Mouse (Mus musculus): Measurements from ENCODE around the gene Clec2g.
"Not testable (repeated sequence)": the region's sequence is repeated elsewhere in the genome, so short reads cannot be mapped to it uniquely, and the experiment has no call there.

Gene Clec2g

DNA sequence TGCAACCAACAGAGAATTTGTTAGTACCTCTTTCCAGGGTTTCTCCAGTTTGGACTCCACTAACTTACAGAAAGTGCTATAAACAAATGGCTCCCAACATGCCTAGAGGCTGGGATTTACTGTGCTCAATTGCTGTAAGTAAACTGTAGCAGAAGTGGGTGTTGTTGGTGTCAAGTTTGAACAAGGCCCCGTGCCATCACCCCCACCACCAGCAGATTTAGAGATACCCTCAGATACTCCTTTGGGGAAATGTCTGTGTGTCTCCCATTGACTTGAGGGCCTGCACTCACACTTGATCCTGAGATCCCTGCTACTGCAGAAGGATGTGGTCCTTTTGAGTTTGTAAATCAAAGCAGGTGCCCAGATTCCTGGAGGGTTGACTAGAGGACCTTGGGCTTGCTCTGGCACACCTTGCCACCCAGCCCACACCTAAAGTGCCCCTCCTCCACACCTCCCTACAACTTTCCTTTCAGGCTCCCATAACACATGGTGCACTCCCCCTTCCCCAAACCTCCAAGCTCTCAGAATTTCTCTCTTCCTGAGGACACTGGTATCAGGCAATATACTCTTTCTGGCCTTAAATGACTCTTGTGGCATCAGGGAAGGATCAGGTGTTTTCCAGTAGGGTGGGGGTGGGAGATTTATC lies 37.3 kb downstream of the Clec2g start:
- DNase-seq (ENCODE audit: low read depth, low spot score), result no peak

DNA sequence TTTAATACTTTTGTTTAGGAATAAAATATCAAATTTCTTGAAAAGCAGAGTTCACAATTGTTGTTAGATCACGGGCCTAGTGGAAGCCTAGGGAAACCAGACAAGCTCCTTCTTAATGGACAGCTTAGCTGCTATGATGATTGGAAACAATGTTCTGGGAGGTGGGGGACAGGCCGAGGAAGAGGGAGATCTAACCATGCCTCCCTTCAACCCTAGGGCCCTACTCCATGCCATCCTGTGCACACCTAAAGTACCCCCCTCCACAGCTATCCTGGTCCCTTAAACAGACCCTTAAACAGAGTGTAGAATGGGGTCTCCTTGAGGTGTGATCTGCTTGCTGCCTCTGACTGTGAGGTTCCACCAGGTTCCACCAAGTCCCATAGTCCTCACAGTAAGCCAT lies 38.0 kb downstream of the Clec2g start:
- DNase-seq (ENCODE audit: low read depth, low spot score), result no peak

DNA sequence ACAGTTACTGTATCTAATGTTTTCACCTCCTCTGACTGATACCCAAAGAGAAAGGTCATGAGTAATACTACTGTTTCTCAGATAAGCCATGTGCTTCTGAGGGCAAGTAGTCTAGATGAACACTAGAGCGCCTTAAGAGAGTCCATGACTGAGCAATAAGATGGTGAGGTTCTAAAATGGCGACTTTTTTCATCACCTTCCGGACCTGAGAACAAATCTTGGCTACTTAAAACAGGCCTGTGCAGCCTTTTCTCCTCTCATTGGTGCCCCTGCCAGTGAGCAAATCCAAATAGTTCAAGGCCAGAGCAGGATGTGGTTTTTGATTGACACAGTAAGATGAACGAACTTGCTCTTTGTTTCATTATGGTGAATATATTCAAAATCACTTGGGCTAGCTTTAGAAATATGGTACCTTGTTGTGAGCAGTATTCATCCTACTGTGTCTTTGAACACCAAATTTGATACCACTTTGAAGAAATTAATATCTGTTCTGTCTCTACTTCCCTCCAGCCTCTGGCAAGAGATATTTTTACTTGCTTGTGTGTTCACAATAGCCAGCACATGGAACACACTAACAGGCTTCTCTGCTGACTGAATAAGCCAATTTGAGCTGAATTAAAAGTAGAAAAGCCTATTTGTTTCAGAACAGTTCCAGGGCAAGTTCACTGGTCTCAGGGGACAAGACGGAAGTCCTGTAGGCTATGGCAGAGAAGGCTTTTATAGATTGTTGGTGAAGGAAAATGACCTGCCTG lies 38.7 kb downstream of the Clec2g start:
- no peak for DNase-seq (ENCODE audit: low read depth, low spot score)

DNA sequence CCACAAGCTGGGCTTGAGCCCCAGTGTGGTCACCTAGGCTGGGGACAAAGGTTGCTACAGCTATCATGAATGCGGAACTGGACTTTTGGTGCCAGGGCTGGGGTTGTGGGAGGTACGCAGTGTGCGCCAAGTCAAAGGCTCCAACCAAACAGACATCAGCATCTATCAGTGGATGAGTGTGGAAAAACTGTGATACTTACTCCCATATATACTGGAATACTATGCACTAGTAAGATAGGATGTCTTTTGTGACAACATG lies 39.2 kb downstream of the Clec2g start:
- no peak for DNase-seq (ENCODE audit: low read depth, low spot score)

DNA sequence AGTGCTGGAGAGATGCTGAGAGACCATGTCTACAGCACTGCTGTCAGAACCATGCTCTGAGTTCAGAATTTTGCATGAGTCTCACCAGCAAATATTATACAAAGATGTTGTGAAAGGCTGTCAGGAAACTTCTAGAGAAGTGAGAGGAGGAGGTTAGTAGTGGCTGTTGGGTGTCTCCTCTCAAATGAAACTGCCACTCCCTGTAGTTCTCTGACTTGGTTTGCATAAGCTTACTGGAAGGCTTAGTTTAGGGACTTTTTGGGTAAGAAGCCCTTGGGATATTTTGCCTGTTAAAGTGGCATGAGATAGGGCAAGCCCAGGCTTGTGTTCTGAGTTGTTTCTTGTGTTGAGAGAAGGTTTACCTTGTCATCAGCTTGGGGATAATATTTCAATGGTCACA lies 40.7 kb downstream of the Clec2g start:
- not testable (repeated sequence) for DNase-seq (ENCODE audit: low read depth, low spot score)

DNA sequence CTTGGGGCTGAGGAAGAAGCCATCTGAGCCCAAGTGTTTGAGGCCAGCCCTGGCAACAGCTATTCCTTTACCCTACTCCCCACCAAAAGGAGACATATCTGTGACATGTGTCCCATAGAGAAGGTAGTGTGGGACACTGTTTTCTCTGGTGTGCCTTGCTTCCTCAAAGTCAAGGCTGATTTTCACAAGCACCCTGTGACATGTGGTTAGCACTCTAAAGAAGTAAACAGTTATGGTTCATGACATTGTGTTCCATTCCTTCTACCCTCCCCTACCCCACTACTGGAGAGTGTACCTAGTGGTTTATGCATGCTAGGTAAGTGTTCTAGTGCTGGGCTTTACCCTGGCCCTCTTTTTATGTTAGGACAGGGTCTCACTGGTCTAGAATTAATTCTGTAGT lies 42.0 kb downstream of the Clec2g start:
- DNase-seq (ENCODE audit: low read depth, low spot score), result no peak

DNA sequence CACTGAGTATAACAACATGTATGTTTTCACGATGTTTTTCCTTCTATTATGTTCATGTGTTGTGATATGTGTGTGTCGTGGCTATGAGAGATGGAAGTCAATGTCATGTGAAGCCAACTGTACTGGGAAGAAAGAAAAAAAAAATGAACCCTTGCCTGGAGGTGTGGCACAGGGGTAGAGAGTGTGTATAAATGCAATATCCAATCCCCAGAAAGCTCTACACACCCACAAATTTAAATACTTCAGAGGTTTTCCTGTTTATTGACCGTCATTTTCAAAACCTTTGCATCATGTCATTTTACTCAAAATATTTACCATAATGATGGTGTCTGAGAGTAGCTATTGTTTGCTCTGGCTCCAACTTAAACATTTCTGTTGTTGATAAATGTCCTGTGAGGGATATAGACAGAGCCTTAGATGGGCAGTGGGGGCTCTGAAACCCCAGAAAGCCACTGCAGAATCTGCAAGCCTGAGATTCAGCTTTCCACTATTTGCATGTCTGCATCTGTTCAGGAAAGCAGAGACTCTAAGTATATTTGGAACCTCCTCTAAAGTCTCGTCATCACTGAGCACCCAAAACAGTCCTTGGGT lies 47.9 kb downstream of the Clec2g start:
- not testable (repeated sequence) for DNase-seq (ENCODE audit: low read depth, low spot score)

DNA sequence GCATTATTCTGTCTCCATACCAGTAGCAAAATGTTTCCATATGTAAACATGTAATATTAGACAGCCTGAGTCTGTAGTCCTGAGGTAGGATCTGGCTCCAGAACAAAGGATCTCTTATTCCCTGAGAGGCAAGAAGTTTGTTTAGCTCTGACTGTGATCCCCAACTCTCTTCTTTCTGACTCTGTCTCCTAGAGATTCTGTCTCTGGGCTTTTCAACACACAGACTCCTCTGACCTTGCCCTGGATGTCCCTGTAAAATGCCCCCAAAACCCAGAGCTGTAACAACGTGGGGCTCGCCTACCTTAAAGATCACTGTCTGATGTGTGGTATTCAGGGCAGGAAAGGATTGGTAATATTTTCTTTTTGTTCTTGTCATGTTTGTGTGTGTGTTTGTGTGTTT lies 58.2 kb downstream of the Clec2g start:
- no peak for DNase-seq (ENCODE audit: low read depth, low spot score)

DNA sequence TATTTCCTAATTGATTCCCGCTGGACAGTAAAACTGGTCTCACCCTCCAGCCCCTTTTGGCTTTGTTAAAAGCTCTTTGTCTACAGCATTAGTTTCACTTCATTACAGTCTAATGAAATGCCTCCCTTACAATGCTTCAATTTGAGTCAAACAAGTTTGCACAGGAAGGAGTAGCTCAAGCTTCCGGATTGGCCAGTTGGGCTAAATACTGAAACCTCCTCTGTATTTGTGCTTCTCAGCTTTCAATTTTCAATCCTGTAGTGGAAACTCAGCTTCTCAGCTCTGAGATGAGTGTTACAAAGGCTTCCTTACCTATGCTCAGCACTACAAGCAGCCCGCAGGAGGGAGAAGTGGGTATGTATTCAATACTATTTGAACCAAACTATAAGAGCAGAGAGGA lies 58.6 kb downstream of the Clec2g start:
- no peak for DNase-seq (ENCODE audit: low read depth, low spot score)

DNA sequence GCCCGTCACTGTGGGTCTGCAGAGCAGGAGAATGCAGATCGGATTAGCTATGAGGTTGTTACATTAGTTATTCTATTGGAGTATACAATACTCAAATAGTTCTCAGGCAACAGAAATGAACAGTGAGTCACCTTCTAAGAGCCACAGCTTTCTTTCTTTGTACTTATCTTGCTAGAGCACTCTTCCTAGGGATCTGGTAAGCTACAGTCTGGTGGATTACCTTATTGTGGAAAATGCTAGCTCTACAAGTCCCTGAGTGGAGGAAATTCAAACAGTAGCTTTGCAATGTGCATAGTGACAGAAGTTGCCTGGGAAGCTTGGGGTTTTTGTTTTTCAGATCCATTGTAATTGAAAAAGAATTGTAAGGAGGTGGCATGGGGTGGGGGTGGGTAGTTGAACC lies 59.0 kb downstream of the Clec2g start:
- no peak for DNase-seq (ENCODE audit: low read depth, low spot score)

DNA sequence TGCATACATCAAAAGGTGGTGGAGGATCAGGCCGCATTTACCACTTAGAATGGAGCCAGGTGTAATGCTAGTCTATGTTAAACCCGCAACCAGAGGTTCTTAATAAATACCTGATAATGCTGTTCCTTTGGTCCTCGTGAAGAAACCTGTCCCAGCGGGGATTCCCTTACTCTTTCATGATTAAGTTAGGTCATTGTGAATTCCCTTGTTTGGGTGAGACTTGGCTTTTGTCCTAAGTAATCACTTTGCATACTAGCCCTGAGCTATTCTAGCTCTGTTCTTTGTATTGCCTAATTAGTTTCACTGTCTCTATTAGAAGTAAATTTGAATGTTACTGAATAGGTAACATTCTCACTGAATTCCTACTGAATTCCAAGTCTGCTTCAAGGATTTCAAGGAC lies 60.2 kb downstream of the Clec2g start:
- no peak for DNase-seq (ENCODE audit: low read depth, low spot score)

DNA sequence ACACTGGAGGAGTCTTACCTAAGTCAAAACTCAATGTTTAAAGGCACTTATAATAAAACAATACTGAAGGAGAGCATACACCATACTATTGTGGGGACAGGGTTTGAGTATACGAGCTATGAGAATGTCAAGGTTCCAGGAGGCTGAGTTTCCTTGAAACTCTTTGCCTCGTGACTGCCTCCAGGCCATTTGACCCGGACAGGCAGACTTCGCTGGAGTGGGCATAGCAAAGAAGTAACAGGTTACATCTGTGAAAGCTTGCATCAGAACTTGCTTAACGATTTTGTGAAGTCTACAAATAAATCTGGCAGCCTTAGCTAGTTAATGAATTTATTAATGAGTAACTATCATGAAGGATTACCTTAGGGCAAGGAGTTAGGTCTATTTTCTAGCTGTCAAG lies 60.6 kb downstream of the Clec2g start:
- no peak for DNase-seq (ENCODE audit: low read depth, low spot score)

DNA sequence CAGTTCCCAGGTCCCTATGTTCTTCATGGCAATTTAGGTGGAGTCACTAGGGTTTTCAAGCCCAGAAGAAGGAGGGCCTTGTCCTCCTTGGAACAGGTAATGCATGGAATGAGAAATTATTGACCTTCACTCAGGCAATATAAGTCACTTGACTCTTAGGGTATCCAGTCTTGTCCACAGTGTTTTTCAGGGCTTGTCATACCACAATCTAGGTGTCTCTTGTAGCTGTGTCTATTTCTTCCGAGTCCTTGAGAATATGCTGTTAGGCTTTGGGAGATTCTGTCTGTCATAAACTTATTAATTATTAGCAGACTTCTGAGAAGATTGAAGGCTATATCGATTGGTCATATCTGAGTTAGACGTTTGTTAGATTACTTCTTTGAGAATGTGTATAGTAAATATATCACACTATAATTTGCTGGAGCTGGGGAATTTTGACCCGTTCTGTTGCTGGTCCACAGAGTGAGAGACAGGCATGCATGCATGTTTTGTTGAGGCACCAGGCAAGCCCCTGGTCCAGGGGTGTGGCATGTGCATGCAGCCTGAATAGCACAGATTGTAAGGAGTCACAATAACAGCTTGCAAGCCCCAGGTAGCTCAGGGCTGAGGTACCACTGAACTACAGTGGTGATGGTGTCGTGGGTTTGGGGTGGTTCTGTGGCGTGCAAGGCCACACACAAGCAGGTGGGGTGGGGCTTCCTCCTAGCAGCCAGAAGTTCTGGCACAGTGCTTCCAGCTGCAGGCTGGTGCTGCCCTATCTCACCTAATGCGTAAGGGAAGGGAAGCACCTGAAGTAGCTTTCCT lies 61.3 kb downstream of the Clec2g start:
- no peak for DNase-seq (ENCODE audit: low read depth, low spot score)

DNA sequence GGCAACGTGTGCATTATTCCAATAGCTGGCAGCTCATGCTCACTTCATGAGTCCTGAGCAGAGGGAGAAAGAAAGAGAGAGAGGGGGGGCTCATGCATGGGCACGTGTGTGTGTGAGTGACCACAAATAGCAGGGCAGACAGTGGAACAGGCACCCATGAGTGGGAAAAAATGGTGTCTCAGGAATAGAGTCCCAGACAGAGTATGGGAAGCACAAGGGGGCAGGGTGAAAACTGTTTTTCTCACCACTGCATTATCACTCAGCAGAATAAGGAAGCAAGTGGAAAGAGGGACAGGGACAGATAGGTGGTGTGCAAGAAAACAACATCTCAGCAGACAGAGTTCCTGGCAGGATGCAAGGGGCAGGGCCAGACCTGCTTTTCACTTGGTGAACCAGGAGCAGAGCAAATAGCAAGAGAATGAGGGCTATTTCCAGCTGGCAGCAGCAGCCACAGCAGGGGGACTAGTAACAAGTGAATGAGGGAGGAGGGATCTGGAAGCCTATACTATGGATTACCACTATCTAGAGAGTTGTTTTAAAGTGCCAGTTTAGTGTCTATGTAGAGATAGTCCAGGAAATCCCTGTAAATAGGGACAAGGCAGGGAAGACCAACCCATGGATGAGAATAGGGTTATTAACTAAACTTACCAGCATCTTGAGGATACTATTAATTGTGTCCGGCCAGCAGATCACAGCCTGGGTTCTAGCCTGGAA lies 62.0 kb downstream of the Clec2g start:
- no peak for DNase-seq (ENCODE audit: low read depth, low spot score)

DNA sequence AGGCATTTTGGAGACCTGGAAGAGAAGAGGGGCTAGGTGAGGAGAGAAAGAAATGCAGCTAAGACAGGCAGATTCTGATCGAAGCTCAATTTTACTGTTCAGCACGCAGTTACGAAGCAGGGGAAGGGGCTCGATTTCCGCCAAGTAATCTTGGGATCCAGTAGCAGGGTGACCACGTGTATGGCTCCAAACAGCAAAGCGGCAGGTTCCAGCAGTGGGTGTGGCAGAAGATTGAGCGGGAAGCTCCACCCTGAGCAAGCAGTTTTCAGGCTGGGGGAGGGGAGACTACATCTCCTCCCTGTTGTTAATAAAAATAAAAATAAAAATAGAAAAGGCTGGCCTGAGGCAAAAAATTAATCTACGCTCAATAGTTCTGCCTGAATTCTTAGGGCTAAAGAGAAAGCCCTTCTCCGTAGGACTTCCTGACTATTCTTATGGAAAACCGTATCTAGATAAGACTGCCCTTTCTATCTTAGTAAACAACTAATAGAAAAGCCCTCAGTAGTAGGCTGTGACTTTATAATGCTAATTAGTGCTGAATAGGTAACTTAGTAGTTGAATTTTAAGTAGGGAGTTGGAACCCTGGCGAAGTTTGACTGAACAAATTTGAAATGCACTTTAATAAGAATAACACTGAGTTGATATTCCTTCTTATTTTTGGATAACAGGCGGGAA lies 62.7 kb downstream of the Clec2g start:
- DNase-seq (ENCODE audit: low read depth, low spot score), result no peak

DNA sequence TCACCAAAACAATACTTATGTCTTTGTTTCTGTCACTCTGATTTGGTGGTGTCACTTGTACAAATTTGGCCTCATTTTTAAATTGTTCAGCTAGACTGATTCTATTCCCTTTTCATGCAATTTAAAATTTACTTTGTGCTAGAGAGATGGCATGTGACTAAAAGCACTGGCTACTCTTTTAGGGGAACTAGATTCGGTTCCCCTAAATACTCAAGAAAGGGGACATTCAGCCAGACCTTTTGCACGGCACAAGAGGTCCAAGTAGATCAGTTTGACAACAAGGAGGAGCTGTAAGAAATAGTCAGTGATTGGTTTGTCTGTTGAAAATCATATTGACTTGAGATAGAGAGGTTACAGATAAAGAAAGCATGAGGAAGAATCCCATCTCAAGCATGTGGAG lies 67.2 kb downstream of the Clec2g start:
- no peak for DNase-seq (ENCODE audit: low read depth, low spot score)

DNA sequence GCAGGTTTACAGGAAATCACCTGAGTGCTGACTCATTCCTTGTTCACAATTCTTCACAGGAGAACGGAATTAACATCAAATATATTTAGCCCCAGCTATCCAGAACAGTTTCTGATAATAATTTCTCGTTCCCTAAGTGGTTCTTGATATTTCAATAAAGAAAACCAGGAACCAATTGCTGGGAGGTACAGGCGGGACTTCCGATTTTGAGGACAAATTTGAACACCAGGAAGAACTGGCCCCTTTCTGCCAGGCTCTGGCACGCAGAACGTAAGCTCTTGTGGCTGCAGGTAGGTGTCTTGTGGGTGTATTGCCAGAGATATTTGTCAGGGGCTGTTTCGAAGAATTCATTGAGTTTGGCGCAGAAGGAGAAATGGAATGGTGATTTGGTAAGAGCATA lies 74.4 kb downstream of the Clec2g start:
- DNase-seq (ENCODE audit: low read depth, low spot score), result no peak

DNA sequence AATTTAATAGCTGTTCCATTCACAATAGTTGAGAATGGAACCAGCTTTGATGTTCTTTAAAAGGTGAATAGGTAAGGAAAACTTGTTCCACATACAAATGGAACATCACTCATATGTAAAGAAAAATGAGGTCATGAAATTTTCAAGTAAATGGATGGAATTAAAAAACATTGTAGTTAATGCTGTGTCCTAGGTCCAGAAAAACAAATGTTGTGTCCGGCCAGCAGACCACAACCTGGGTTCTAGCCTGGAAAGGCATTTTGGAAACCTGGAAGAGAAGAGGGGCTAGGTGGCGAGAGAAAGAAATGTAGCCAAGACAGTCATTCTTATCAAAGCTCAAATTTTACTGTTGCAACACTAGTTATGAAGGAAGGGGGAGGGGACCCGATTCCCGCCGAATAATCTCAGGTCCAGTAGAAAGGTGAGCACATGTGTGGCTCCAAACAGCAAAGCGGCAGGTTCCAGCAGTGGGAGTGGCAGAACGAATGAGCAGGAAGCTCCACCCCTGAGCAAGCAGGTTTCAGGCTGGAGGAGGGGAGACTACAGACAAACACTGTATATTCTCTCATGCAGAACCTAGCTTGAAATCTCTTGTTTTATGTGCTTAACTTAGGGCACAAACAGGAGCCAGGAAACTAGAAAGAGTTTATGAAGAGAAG lies 75.8 kb downstream of the Clec2g start:
- DNase-seq (ENCODE audit: low read depth, low spot score), result not testable (repeated sequence)

DNA sequence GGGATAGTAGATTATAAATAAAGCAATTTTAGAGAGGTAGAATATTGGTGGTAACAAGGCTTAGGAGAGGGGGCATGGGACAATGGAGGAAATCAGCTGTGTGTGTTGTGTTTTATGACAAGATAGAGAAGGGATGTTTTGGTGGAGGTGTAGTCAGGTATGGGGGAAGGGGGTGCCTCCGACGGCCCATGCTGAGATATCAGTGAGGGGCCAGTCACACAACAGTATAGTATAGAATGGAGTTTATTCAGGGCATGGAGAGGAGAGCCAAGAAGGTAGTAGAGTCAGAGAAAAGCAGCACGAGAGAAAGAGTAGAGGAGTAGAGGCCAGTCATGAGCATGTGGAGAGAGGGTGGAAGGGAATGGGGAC lies 76.3 kb downstream of the Clec2g start:
- DNase-seq (ENCODE audit: low read depth, low spot score), result no peak

DNA sequence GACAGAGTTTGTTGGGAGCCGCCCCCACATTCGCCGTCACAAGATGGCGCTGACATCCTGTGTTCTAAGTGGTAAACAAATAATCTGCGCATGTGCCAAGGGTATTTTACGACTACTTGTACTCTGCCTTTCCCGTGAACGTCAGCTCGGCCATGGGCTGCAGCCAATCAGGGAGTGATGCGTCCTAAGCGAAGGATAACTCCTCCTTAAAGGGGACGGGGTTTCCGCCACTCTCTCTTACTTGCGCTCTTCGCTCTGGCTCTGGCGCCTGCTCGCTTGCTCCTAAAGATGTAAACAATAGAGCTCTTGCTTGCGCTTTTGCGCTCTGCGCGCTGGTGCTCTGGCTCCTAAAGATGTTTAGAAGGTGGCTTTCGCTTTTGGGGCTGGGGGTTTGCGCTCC lies 77.8 kb downstream of the Clec2g start:
- not testable (repeated sequence) for DNase-seq (ENCODE audit: low read depth, low spot score)

DNA sequence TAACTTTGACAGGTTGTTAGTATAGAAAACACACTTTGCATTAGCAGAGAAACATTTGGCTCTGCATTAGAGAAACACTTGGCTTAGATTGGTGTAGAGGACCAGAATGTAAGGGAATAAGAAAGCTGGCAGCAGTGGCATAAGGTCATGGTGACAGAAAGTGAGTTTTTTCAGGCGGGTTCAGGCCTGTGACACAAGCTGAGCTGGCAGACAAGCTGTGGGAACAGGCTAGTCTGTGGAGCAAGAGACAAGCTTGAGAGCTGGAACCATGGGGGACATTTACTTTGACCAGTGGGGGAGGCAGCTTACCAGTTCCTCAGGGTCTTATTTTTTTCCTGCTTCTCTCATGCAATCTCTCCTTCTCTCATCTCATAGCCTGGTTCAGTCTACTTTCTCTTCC lies 78.8 kb downstream of the Clec2g start:
- no peak for DNase-seq (ENCODE audit: low read depth, low spot score)
